Mouse (Mus musculus): ENCODE data around the gene Fam219a. TPM values are rescaled to one million over a fixed set of nuclear protein-coding genes. Genes with fewer than 3 reads are reported as not detected.

The Fam219a gene
- polyA plus RNA-seq (2015; fragmentation: Nextera tagmentation; extraction: Ambion mirVana): 1.9 and 2.8 TPM in 2 replicates

DNA sequence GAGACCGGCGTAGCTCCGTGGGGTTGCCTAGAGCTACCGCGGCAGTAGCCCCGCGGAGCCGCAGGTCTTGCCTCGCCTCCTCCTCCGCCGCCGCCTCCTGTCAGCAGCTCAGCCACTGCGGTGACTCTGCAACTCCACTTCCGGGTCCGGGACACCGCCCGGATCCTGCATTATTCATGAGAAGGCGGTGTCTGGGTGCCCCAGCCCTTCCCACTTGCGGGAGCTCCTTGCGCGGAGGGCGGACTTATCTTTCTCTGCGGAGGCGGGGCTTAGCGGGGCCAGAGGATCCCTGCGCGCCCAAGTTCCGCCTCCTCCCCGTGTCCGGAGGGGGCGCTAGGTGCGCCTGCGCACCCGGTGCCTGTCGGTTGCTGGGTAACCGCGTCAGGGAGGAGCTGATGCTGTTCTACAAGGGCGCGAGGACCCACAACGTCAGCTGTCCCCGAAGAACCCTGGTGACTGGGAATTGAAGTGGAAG, at the start of gene Fam219a, which contains the start of gene Dnaic1:
Gene Fam219a, minus strand, starts transcription at position 128 of the 475 bp plus-strand sequence.
Gene Dnaic1, plus strand, starts transcription at position 365 of the 475 bp plus-strand sequence.
- peak; percentile 98 for ATAC-seq (replicated peaks; ENCODE audit: low FRiP score)
- no peaks in the 10 kb centered on the region for H3K9me3 ChIP-seq (replicated peaks)
- peak within 1 kb of the TSS; percentile 92 for H3K4me2 ChIP-seq
- H3K4me3 ChIP-seq (replicated peaks): peak within 1 kb of the TSS; percentile 78
- peak within 1 kb of the TSS; percentile 28; the same call in 1 of the 2 replicates for H3K27ac ChIP-seq
- under 1% methylated on average over 41 of the region's 41 CpGs for WGBS
- H3K36me3 ChIP-seq: no peaks in the 10 kb centered on the region
- peaks cover 25% of the 10 kb centered on the region for H3K4me1 ChIP-seq
- peaks cover 11% of the 10 kb centered on the region for H3K27me3 ChIP-seq
- H3K9ac ChIP-seq: peak within 1 kb of the TSS; percentile 67

GRCm38 (mm10) chr4:41615661-41616599, 46.6 kb upstream of the Fam219a start:
- Histone ChIP-seq H3K4me2 (no peak overlapping the region), H3K27ac (no peak overlapping the region), H3K9ac (no peak overlapping the region), H3K9me3 (replicated peaks) (no peaks in the 10 kb centered on the region), H3K27me3 (0 out of 2 replicates have a peak, but pooled peaks cover 3% of the 10 kb centered on the region), H3K4me1 (0 out of 2 replicates have a peak, but pooled peaks cover 7% of the 10 kb centered on the region), H3K4me3 (replicated peaks) (no peak overlapping the region), H3K36me3 (no peaks in the 10 kb centered on the region)
- ATAC-seq (replicated peaks; ENCODE audit: low FRiP score): no peak
- 61% methylated on average over 9 of the region's 9 CpGs for WGBS

- no peak for ATAC-seq (replicated peaks; ENCODE audit: low FRiP score)
- Histone ChIP-seq H3K9ac (no peak overlapping the region), H3K27ac (no peak overlapping the region), H3K27me3 (0 out of 2 replicates have a peak, but pooled peaks cover 3% of the 10 kb centered on the region), H3K4me2 (no peak overlapping the region), H3K36me3 (no peaks in the 10 kb centered on the region), H3K4me1 (0 out of 2 replicates have a peak, but pooled peaks cover 7% of the 10 kb centered on the region), H3K9me3 (replicated peaks) (no peaks in the 10 kb centered on the region), H3K4me3 (replicated peaks) (no peak overlapping the region)
- 9% methylated on average over 7 of the region's 7 CpGs for WGBS
These were observed 44.8 kb upstream of the Fam219a start for GRCm38 (mm10) chr4:41614156-41614555.

- no peak overlapping the region for H3K9ac ChIP-seq
- H3K36me3 ChIP-seq: no peaks in the 10 kb centered on the region
- 57% methylated on average over 8 of the region's 8 CpGs for WGBS
- no peak overlapping the region for H3K4me3 ChIP-seq (replicated peaks)
- no peak overlapping the region for H3K4me2 ChIP-seq
- no peaks in the 10 kb centered on the region for H3K9me3 ChIP-seq (replicated peaks)
- 0 out of 2 replicates have a peak, but pooled peaks cover 3% of the 10 kb centered on the region for H3K27me3 ChIP-seq
- no peaks in the 10 kb centered on the region for H3K4me1 ChIP-seq
- no peak for ATAC-seq (replicated peaks; ENCODE audit: low FRiP score)
- no peak overlapping the region for H3K27ac ChIP-seq
These were observed 42.8 kb upstream of the Fam219a start for GRCm38 (mm10) chr4:41612166-41612565.

GRCm38 (mm10) chr4:41610594-41610980, 41.2 kb upstream of the Fam219a start:
- Histone ChIP-seq H3K27me3 (0 out of 2 replicates have a peak, but pooled peaks cover 3% of the 10 kb centered on the region), H3K9ac (no peak overlapping the region), H3K36me3 (no peaks in the 10 kb centered on the region), H3K4me2 (no peak overlapping the region), H3K4me1 (no peaks in the 10 kb centered on the region), H3K27ac (no peak overlapping the region), H3K4me3 (replicated peaks) (no peak overlapping the region), H3K9me3 (replicated peaks) (no peaks in the 10 kb centered on the region)
- WGBS: 21% methylated on average over 6 of the region's 6 CpGs
- ATAC-seq (replicated peaks; ENCODE audit: low FRiP score): peak; percentile 62

DNA sequence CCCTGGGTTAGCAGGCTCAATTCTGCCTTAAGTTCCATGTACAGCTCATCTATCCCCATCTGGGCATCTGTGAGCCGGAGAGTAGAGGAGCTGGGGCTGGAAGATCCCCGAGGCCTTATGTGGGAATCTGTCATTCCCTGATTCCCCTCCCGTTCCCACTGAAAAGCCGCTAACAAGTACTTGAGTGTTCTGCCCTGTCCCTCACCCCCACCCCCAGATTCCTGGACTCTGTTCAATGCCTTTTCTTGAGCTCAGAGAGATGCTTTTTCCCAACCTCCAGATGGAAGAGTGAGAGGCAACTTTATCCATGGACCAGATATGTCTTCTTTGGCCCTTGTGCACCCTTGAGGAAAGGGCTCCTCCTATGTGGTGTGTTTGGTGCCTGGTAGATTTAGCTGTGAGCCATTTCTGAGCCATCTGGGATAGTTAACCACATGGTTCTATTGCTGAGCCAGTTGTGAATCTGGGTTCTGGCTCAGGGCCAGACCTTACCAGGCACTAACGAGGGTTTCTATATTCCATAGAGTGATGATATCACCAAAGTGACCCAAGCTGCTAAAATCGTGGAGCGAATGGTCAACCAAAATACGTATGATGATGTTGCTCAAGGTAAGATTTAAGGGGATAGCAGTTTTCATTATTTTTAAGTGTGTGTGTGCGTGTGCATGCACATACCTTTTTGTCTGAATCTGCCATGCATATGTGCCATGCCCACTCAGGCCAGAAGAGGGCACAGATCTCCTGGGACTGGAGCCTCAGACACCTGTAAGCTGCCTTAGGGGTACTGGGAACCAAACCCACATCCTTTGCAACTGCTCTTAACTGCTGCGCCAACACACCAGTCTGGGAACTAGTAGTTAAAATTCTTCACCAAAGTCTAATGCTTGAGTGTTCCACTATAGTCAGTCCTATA, 40.6 kb upstream of the Fam219a start:
- no peak overlapping the region for H3K9ac ChIP-seq
- WGBS: 84% methylated on average over 10 of the region's 10 CpGs
- no peak for ATAC-seq (replicated peaks; ENCODE audit: low FRiP score)

DNA sequence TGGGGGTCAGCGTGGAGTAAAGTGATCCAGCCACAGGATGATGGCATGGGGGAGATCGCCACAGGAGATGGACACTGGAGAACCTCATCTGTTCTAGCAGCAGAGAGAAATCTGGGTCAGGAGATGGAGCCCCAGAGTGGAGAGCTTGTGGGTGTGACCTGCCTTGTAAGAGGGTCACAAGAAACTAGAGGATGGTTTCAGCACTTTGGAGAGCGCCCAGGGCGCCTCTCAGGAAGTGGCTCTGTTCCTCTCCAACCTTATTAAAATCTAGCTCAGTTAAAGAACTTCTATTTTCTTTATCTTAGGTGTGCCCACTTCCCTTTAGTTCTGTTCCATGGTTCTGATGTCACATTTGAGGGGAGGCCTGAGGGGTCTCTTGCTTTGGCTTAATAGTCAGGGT, 37.4 kb upstream of the Fam219a start:
- H3K4me2 ChIP-seq: no peak overlapping the region
- 34% methylated on average over 4 of the region's 4 CpGs for WGBS
- no peak overlapping the region for H3K27ac ChIP-seq
- no peaks in the 10 kb centered on the region for H3K36me3 ChIP-seq
- no peaks in the 10 kb centered on the region for H3K9me3 ChIP-seq (replicated peaks)
- no peak overlapping the region for H3K4me3 ChIP-seq (replicated peaks)
- no peak overlapping the region for H3K9ac ChIP-seq
- H3K4me1 ChIP-seq: no peaks in the 10 kb centered on the region
- no peak for ATAC-seq (replicated peaks; ENCODE audit: low FRiP score)
- H3K27me3 ChIP-seq: no peaks in the 10 kb centered on the region

More for the DNA sequence above, 40.6 kb upstream of the Fam219a start:
- Histone ChIP-seq H3K27me3 (no peaks in the 10 kb centered on the region), H3K4me3 (replicated peaks) (no peak overlapping the region), H3K9me3 (replicated peaks) (no peaks in the 10 kb centered on the region), H3K36me3 (no peaks in the 10 kb centered on the region), H3K27ac (no peak overlapping the region), H3K4me1 (no peaks in the 10 kb centered on the region), H3K4me2 (no peak overlapping the region)

- Histone ChIP-seq H3K4me2 (no peak overlapping the region), H3K27me3 (no peaks in the 10 kb centered on the region), H3K9ac (no peak overlapping the region), H3K4me3 (replicated peaks) (no peak overlapping the region), H3K36me3 (no peaks in the 10 kb centered on the region), H3K9me3 (replicated peaks) (no peaks in the 10 kb centered on the region), H3K4me1 (no peaks in the 10 kb centered on the region), H3K27ac (no peak overlapping the region)
- no peak for ATAC-seq (replicated peaks; ENCODE audit: low FRiP score)
- WGBS: 46% methylated on average over 8 of the region's 8 CpGs
These were observed 35.4 kb upstream of the Fam219a start for GRCm38 (mm10) chr4:41604476-41605396.

- Histone ChIP-seq H3K4me2 (no peak overlapping the region), H3K27me3 (0 out of 2 replicates have a peak, but pooled peaks cover 3% of the 10 kb centered on the region), H3K9ac (no peak overlapping the region), H3K36me3 (no peaks in the 10 kb centered on the region), H3K27ac (no peak overlapping the region), H3K4me3 (replicated peaks) (no peak overlapping the region), H3K4me1 (no peaks in the 10 kb centered on the region), H3K9me3 (replicated peaks) (no peaks in the 10 kb centered on the region)
- ATAC-seq (replicated peaks; ENCODE audit: low FRiP score): no peak
- 70% methylated on average over 4 of the region's 4 CpGs for WGBS
These were observed 33.5 kb upstream of the Fam219a start for GRCm38 (mm10) chr4:41602818-41603217.

DNA sequence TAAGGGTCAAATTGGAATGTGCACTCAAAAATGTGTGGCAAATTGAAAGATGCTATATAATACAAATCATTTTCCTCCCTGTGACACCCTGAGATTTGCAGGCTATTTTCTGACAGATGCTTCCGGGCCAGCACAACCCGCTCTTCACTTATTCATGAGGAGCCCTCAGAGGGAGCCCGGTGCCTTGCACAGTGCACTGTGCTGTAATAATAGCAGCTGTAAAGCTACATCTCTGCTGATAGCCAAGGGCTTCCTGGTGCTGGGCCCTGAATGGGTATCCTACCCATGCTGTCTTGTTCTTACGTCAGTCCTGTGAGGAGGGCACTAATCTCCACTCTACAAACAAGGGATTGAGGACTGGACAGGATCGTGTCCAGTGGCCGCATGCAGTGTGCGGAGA, 14.0 kb upstream of the Fam219a start:
- ATAC-seq (replicated peaks; ENCODE audit: low FRiP score): no peak
- no peak overlapping the region for H3K9ac ChIP-seq
- no peaks in the 10 kb centered on the region for H3K4me1 ChIP-seq
- H3K4me2 ChIP-seq: no peak overlapping the region
- 0 out of 2 replicates have a peak, but pooled peaks cover 3% of the 10 kb centered on the region for H3K27me3 ChIP-seq
- no peaks in the 10 kb centered on the region for H3K9me3 ChIP-seq (replicated peaks)
- no peaks in the 10 kb centered on the region for H3K36me3 ChIP-seq
- H3K4me3 ChIP-seq (replicated peaks): no peak overlapping the region
- WGBS: 87% methylated on average over 7 of the region's 7 CpGs
- no peak overlapping the region for H3K27ac ChIP-seq

DNA sequence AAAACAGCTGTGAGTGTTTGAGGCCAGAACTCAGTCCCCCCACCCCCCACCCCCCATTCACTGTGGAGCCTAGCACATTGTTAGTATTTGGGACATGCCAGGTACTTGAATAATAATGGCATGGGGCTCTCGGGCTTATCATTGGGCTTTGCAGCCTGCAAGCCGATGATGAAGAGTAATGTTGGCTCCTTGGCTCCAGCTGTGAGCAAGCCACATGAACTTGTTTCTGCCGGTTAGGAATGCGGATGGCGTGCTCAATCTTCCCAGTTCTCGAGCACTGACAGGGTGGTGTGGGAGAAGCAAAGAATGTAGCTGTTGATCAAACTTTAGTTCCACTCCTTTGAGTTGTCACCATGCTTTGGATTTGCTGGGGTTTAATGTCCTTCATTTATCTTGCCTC, 6.6 kb upstream of the Fam219a start:
- ATAC-seq (replicated peaks; ENCODE audit: low FRiP score): no peak

More for the DNA sequence above, 6.6 kb upstream of the Fam219a start:
- Histone ChIP-seq H3K27me3 (0 out of 2 replicates have a peak, but pooled peaks cover 3% of the 10 kb centered on the region), H3K4me3 (replicated peaks) (no peak overlapping the region), H3K9me3 (replicated peaks) (no peaks in the 10 kb centered on the region), H3K4me2 (no peak overlapping the region), H3K36me3 (no peaks in the 10 kb centered on the region), H3K9ac (no peak overlapping the region), H3K27ac (no peak overlapping the region), H3K4me1 (no peaks in the 10 kb centered on the region; the same call in 1 of the 2 replicates)
- WGBS: 52% methylated on average over 6 of the region's 6 CpGs

All from kidney, embryonic 15.5 days (tissue).